Mouse (Mus musculus) ES-CJ7 (cell line): ENCODE data around the gene Ap2m1.

Experiments used
- DNase-seq: peaks from one replicate; pipeline ENCODE4 v3.0.0; 2011; ENCODE audit warnings: low read depth, low spot score

Ap2m1 gene

GRCm38 (mm10) chr16:20591076-20591705, 55.9 kb downstream of the Ap2m1 start:
- no peak for DNase-seq
